Mouse (Mus musculus) forebrain, embryonic 14.5 days (tissue): ENCODE data around the gene Zfp566. TPM values are rescaled to one million over a fixed set of nuclear protein-coding genes. Genes with fewer than 3 reads are reported as not detected.

Source experiments
- ATAC-seq: fragments of 200-750 bp; cut with Nextera tagmentation; 2 replicates; pipeline ENCODE4 v1.8.0; 2017; ENCODE audit warnings: mild to moderate bottlenecking, moderate library complexity
- DNase-seq: peaks from one replicate; pipeline ENCODE4 v3.0.0-alpha.2; 2015; ENCODE audit warnings: low spot score
- H3K27ac ChIP-seq: fragments of 300-500 bp; sonication (generic); 2 replicates; pipeline ENCODE4 v1.5.1; 2014; ENCODE audit warnings: low read depth, mild to moderate bottlenecking, control low read depth, low read length, moderate library complexity
- H3K27me3 ChIP-seq: fragments of 300-500 bp; sonication (generic); replicated peaks from 2 replicates; pipeline ENCODE4 v1.6.1; 2014; ENCODE audit warnings: low read length, control low read depth, mixed read lengths; ENCODE audit not compliant: control insufficient read depth, insufficient read depth
- H3K36me3 ChIP-seq: fragments of 300-500 bp; sonication (generic); 2 replicates; pipeline ENCODE4 v1.6.1; 2014; ENCODE audit warnings: low read length, control low read depth; ENCODE audit not compliant: control insufficient read depth, insufficient read depth
- H3K4me1 ChIP-seq: fragments of 300-500 bp; sonication (generic); 2 replicates; pipeline ENCODE4 v1.6.1; 2014; ENCODE audit warnings: antibody characterized with exemption, low read length, control low read depth; ENCODE audit not compliant: control insufficient read depth, insufficient read depth
- H3K4me2 ChIP-seq: fragments of 300-500 bp; sonication (generic); 2 replicates; pipeline ENCODE4 v1.6.1; 2014; ENCODE audit warnings: mild to moderate bottlenecking, control low read depth, low read length
- H3K4me3 ChIP-seq: fragments of 300-500 bp; sonication (generic); 2 replicates; pipeline ENCODE4 v1.5.1; 2014; ENCODE audit warnings: low read depth, low read length, control low read depth
- H3K9ac ChIP-seq: fragments of 300-500 bp; sonication (generic); 2 replicates; pipeline ENCODE4 v1.6.1; 2014; ENCODE audit warnings: mild to moderate bottlenecking, low read length, control low read depth, moderate library complexity
- H3K9me3 ChIP-seq: fragments of 300-500 bp; sonication (generic); replicated peaks from 2 replicates; pipeline ENCODE4 v1.6.1; 2016; ENCODE audit warnings: low read length, control low read depth, mixed read lengths; ENCODE audit not compliant: control insufficient read depth
- WGBS: fragments of 180-500 bp; shearing (Covaris S2); extraction: QIAGEN DNeasy Blood & Tissue Kit; methylation state at CpG from one replicate; pipeline ENCODE4 v1.1.7; 2014; 5-methylcytosine and 5-hydroxymethylcytosine counted together
- polyA plus RNA-seq: library from polyadenylated mRNA; unstranded; fragments of >200 nt; fragmentation: Nextera tagmentation; extraction: Ambion mirVana; gene quantifications from 2 replicates; pipeline ENCODE4 v1.2.1, GENCODE M21; 2014

Gene Zfp566
- polyA plus RNA-seq, 1 experiment from 2014 or later: 18.7 TPM

- Histone ChIP-seq H3K36me3 (peaks cover 28% of the 10 kb centered on the region), H3K4me2 (peak within 1 kb of the TSS; percentile 93), H3K27ac (peak within 1 kb of the TSS; percentile 68), H3K4me3 (peak within 1 kb of the TSS; percentile 77), H3K27me3 (no peaks in the 10 kb centered on the region), H3K4me1 (peaks cover 5% of the 10 kb centered on the region; the same call in 1 of the 2 replicates), H3K9me3 (no peaks in the 10 kb centered on the region), H3K9ac (peak within 1 kb of the TSS; percentile 87)
- WGBS: under 1% methylated on average over 50 of the region's 50 CpGs
- peak; percentile 93 for DNase-seq
- ATAC-seq: peak; percentile 94
Observed at GRCm38 (mm10) chr7:30072146-30073028, 17.9 kb downstream of the Zfp566 start, which contains the start of gene Zfp82. Gene Zfp82 (minus strand): TSS chr7:30072900.

- Histone ChIP-seq H3K4me1 (no peaks in the 10 kb centered on the region), H3K4me2 (no peak overlapping the region), H3K4me3 (no peak overlapping the region), H3K9me3 (no peaks in the 10 kb centered on the region), H3K27ac (no peak overlapping the region), H3K27me3 (no peaks in the 10 kb centered on the region), H3K36me3 (peaks cover 67% of the 10 kb centered on the region), H3K9ac (no peak overlapping the region)
- ATAC-seq: no peak
- WGBS: 80% methylated on average over 5 of the region's 5 CpGs
- DNase-seq: no peak
Observed at GRCm38 (mm10) chr7:30064622-30065021, 25.7 kb downstream of the Zfp566 start.

DNA sequence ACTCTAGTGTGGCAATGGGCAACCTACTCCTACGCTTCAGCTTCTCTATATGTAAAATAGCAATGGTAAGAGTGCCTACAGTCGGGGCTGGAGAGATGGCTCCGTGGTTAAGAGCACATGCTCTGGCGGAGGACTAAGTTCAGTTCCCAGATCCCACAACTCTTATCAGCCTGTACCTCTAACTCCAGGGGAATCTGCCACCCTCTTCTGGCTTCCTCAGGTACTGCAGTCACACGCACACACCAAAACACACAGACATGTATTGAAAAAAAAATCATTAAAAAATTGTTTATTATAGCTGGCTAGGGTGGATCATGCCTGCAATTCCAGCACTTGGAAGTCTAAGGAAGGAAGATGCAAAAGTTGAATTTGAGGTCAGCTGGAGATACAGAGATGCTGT, 27.8 kb downstream of the Zfp566 start:
- no peaks in the 10 kb centered on the region for H3K9me3 ChIP-seq
- ATAC-seq (no peak), DNase-seq (peak; percentile 7)
- no peak overlapping the region for H3K27ac ChIP-seq
- WGBS: 90% methylated on average over 5 of the region's 5 CpGs
- no peak overlapping the region for H3K4me2 ChIP-seq
- no peaks in the 10 kb centered on the region for H3K27me3 ChIP-seq
- no peaks in the 10 kb centered on the region for H3K4me1 ChIP-seq
- H3K36me3 ChIP-seq: peaks cover 70% of the 10 kb centered on the region
- H3K9ac ChIP-seq: no peak overlapping the region
- H3K4me3 ChIP-seq: no peak overlapping the region

DNA sequence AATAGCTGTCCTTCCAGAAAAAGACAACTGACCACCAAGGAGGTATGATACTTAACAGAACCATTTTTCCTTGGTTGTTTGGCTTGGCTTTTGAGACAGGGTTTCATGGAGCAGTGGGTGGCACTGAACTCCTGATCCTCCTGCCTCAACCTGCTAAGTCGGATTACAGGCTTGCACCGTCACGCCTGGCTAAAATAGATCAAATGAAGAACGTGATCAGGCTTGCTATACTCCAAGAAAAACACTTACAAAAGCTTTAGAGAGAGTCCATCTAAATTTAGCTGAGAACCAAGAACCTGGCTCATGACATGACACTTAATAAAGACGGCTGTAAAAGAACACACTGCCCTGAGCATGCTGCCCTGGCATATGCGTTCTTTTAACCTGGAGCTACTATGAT, 30.0 kb downstream of the Zfp566 start:
- 88% methylated on average over 6 of the region's 6 CpGs for WGBS
- Histone ChIP-seq H3K9me3 (no peaks in the 10 kb centered on the region), H3K36me3 (peaks cover 78% of the 10 kb centered on the region), H3K4me1 (no peaks in the 10 kb centered on the region), H3K27ac (no peak overlapping the region), H3K4me2 (no peak overlapping the region), H3K4me3 (no peak overlapping the region), H3K27me3 (no peaks in the 10 kb centered on the region), H3K9ac (no peak overlapping the region)
- DNase-seq (no peak), ATAC-seq (no peak)

GRCm38 (mm10) chr7:30053591-30053990, 36.7 kb downstream of the Zfp566 start:
- H3K4me1 ChIP-seq: peaks cover 7% of the 10 kb centered on the region
- H3K27ac ChIP-seq: no peak overlapping the region
- H3K27me3 ChIP-seq: no peaks in the 10 kb centered on the region
- DNase-seq: no peak
- H3K4me2 ChIP-seq: no peak overlapping the region
- no peak overlapping the region for H3K4me3 ChIP-seq
- no peak for ATAC-seq
- H3K36me3 ChIP-seq: peaks cover 28% of the 10 kb centered on the region
- no peak overlapping the region for H3K9ac ChIP-seq
- WGBS: 12% methylated on average over 3 of the region's 3 CpGs
- no peaks in the 10 kb centered on the region for H3K9me3 ChIP-seq

DNA sequence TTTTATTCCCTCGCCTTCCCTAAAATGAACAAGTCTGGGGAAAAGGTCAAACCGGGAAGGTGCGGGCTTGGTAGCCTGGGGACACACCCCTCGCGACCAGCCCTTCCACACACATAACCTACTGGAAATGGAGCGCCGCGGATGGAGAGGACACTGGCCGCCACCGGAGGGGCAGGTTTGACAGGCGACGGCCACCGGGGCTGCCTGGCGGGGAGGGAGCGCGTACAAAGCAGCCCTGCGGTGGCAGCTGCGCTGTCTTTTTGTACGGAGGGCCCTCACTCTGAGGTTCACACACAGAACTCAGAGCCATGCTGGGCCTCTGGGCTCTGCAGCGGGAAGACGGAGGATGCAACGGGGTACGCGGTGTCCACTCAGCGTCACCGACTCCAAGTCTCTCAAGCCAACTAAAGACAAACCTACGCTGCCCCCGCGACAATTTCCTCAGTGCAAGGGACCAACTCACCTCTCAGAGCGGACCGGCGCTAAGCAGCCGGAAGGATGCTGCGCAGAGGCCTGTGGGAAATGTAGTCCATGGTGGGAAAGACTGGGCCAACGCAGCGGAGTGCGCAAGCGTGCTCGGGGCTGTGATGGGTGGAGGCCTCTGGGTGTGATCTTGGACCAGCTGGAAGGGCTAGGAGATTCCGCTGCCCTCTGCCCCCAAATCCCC, 39.3 kb downstream of the Zfp566 start, which contains the start of gene Zfp14:
Zfp14 (minus strand) TSS at position 499 of the 667 bp plus-strand sequence.
- DNase-seq (peak; percentile 96), ATAC-seq (peak; percentile 100)
- WGBS: under 1% methylated on average over 40 of the region's 40 CpGs
- H3K9ac ChIP-seq: peak within 1 kb of the TSS; percentile 90
- peaks cover 13% of the 10 kb centered on the region for H3K36me3 ChIP-seq
- no peaks in the 10 kb centered on the region for H3K27me3 ChIP-seq
- H3K9me3 ChIP-seq: no peaks in the 10 kb centered on the region
- peak within 1 kb of the TSS; percentile 76 for H3K4me2 ChIP-seq
- peaks cover 7% of the 10 kb centered on the region for H3K4me1 ChIP-seq
- peak within 1 kb of the TSS; percentile 89 for H3K27ac ChIP-seq
- H3K4me3 ChIP-seq: peak within 1 kb of the TSS; percentile 73

GRCm38 (mm10) chr7:30048126-30048525, 42.2 kb downstream of the Zfp566 start:
- Histone ChIP-seq H3K27ac (peak overlapping the region; percentile 9; the same call in 1 of the 2 replicates), H3K36me3 (peaks cover 8% of the 10 kb centered on the region; the same call in 1 of the 2 replicates), H3K9ac (no peak overlapping the region), H3K27me3 (no peaks in the 10 kb centered on the region), H3K4me3 (no peak overlapping the region), H3K9me3 (no peaks in the 10 kb centered on the region), H3K4me1 (peaks cover 7% of the 10 kb centered on the region), H3K4me2 (no peak overlapping the region)
- DNase-seq: peak; percentile 40
- 84% methylated on average over 4 of the region's 4 CpGs for WGBS
- ATAC-seq: no peak

DNA sequence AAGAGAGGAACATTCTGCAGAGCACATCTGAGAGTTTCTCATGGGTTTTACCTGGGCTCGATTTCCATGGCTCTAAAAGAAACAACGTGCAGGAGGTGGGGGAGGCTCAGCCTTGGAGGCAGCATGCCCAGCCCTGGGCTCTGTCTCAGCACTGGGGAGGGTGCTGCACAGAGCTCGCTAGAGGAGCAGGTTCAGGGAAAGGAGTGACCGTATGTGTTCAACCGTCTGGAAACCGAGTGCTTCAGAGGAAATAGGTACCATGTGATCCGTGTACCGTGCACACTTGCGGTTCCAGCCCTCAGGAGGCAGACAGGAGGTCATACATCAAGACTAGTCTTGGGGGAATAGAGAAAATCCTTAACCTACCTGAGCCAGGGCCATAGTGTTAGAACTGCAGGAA, 46.0 kb downstream of the Zfp566 start:
- DNase-seq: no peak
- no peak overlapping the region for H3K27ac ChIP-seq

More for the DNA sequence above, 46.0 kb downstream of the Zfp566 start:
- no peaks in the 10 kb centered on the region for H3K4me1 ChIP-seq
- no peak overlapping the region for H3K4me3 ChIP-seq
- H3K27me3 ChIP-seq: no peaks in the 10 kb centered on the region
- H3K4me2 ChIP-seq: no peak overlapping the region
- ATAC-seq: no peak
- 64% methylated on average over 9 of the region's 9 CpGs for WGBS
- H3K9ac ChIP-seq: no peak overlapping the region
- peaks cover 13% of the 10 kb centered on the region; the same call in 1 of the 2 replicates for H3K36me3 ChIP-seq
- no peaks in the 10 kb centered on the region for H3K9me3 ChIP-seq
